Mouse (Mus musculus): ENCODE data around the gene Abo.
"Not testable (repeated sequence)": the region's sequence is repeated elsewhere in the genome, so short reads cannot be mapped to it uniquely, and the experiment has no call there.

Gene Abo

DNA sequence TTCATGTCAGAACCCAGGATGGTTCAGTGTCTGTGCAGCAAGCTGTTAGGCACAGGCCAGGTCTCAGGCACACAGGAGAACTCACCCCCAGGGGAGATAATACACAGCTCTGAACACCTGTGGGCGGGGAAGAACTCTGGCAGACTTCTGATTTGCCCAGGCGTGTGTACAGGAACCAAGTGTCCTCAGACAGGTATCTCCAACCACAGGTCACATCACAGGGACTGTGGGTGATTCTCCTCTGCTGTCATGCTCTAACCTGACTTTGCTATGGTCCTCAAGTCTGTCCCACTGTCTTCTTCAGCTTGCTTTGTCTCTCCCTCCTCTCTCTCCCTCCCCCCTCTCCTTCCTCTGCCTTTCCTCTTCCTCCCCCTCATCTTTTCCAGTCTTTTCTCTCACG lies at the start of gene Abo:
Gene Abo, minus strand, starts transcription at position 101 of the 400 bp plus-strand sequence.
- no peak for DNase-seq (ENCODE audit: low spot score)

DNA sequence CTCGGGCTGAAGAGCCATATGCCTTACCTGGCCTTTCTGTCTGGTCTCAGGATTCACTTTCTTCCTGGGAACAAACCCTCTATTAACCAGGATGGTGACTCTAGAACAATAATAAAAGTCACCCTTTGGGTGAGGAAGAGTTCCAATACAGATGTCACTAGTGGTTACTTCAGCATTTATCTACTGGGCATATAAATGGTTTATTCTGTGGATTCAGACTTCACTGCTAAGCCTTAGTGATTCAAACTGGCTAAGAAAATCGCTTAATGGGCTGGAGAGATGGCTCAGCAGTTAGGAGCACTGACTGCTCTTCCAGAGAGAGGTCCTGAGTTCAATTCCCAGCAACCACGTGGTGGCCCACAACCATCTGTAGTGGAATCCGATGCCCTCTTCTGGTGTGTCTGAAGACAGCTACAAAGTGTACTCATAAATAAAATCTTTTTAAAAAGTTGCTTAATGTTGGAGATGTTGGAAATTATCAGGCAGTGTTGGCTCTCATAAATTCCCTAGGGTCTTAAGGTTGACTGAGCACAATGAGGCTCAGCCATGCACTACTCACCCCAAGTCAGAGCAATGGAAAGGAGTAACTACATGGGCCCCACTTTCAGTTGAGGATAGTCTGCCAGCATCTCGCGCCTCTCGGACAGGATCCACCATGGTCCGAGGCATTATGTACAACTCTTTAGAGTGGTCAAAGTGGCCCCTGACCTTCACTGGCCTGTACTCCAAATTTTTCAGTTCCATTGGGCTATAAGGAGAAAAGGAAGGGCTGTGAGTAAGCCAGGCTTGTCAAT lies 49.6 kb upstream of the Abo start:
- DNase-seq (ENCODE audit: low spot score): no peak

DNA sequence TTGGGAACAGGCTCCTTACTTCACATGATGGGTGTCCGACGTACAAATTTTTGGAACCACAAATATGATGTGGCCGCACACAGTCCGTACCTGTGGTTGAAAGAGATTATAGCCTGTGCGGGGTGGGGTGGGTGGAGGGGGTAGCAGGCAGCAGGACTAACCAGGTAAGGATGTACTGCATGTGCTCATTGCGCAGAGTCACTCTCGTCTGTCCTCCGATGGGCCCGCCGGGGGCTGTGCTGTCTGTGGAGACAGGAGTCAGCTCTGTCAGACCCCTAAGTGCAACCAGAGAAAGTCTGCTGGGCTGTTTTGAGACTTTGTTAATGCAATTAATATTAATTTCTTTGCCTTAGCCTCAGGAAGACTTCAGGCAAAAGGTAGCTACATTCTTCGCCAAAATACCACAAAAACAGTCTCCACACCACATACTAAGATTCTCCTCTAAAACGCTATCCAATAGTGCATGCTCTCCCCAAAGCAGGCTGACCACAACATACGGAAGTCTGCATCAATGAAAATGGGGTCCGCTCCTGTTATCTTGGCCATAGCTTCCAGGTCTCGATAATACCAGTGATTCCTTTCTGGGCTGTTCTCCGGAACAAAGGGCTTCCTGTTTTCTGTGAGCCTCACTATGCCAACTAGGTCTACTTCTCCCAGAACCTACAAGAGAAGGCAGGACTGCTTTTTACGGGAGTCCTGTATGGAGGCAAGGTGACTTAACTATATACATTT lies 48.8 kb upstream of the Abo start:
- no peak for DNase-seq (ENCODE audit: low spot score)

DNA sequence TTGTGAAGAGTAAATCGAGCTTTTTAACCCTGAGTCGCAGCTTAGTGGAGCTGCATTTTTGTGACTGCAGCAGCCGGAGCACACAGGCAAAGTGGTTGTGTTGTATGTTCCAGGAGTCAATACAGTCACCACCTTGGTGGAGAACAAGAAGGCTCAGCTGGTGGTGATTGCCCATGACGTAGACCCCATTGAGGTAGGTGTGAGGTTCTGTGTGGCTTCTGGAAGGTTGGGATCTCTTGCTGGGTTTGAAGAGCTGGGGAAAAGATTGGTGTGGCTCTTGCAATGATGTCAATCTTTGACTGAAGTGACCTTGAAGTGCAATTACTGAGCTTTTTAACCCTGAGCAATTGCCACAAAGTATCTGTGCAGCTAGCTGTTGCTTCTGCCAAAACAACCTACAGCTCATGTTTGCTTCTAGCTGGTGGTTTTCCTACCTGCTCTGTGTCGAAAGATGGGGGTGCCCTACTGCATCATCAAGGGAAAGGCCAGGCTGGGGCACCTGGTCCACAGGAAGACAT lies 47.5 kb upstream of the Abo start:
- no peak for DNase-seq (ENCODE audit: low spot score)

DNA sequence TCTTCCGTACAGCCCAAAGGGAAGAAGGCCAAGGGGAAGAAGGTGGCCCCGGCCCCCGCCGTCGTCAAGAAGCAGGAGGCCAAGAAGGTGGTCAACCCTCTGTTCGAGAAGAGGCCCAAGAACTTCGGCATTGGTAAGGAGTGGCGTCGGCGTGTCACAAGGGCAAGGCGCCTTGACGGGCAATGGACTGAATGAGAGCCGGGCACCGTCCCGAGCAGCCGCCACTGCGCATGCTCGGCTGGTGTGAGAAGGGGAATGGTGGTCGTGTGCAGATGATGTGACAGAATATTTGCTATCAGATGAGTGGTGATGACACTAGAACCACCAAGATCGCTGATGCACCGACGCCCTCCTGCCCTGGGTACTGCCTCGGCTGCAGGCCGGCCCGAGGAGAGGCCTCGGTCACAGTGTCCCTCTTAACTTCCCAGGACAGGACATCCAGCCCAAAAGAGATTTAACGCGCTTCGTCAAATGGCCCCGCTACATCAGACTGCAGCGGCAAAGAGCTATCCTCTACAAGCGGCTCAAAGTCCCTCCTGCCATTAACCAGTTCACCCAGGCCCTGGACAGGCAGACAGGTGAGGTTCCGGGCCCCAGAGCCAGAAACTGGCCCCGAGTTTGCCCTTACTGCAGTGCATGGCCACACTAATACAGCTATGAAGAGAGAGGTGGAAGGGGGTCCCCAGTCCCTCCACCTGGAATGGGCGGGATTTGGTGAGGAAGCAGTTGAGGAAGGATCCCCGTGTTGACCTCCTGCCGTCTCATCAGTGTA lies 46.4 kb upstream of the Abo start:
- peak; percentile 59 for DNase-seq (ENCODE audit: low spot score)

DNA sequence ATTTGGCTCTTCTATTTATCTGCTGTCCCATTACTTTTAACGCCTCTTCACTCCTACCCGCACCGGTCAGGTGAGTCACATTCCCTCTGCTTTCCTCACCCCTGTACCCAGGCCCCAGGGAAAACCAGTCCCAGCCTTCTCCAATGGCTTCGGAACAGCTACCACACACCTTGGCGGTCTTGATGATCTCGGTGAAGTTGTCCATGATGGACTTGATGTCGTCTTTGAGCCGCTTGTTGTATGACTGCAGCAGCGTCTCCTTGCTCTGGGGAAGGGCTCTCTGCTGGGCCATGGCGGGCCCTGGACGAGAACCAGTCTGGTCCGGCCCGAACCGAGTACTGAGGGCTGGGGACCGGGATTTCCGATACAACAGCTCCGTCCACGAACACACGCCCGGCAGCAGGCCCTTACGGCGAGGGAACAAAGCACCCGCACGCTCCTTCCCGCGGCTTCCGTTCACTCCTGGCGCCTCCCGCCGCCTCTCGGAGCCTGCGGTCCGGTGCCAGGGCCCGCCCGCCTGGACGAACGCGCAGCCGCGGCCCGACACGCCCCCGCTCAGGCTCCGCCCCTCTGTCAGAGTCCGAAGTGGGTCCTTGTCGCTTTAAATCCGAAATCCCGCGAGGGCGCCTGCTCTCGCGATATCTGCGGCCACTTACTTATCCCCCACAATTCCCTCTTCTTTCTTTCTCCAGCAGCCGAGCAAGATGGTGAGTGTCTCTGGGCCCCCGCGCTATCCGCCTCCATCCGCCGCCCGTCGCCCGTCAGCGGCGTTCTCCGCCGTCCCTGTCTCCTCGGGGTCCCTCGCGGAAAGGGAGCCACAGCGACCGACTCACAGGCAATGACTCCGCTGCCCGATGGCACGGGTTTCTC lies 45.6 kb upstream of the Abo start, which contains the start of the genes Med22 and Rpl7a:
Gene Med22, minus strand, starts transcription at position 554 of the 870 bp plus-strand sequence.
Gene Rpl7a, plus strand, starts transcription at position 641 of the 870 bp plus-strand sequence.
- DNase-seq (ENCODE audit: low spot score): peak; percentile 98

DNA sequence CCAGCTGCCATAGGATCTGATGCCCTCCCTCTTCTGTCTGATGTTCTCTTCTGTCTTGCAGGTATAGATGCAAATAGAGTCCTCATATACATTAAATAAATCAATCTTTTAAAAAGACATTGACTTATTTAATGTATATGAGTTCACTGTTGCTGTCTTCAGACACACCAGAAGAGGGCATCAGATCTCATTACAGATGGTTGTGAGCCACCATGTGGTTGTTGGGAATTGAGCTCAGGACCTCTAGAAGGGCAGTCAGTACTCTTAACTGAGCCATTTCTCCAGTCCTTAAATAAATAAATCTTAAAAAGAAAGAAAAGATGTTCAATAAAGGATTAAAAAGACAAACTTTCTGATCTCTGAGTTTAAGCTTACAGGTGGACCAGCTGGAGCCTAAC lies 44.6 kb upstream of the Abo start:
- DNase-seq (ENCODE audit: low spot score): no peak

DNA sequence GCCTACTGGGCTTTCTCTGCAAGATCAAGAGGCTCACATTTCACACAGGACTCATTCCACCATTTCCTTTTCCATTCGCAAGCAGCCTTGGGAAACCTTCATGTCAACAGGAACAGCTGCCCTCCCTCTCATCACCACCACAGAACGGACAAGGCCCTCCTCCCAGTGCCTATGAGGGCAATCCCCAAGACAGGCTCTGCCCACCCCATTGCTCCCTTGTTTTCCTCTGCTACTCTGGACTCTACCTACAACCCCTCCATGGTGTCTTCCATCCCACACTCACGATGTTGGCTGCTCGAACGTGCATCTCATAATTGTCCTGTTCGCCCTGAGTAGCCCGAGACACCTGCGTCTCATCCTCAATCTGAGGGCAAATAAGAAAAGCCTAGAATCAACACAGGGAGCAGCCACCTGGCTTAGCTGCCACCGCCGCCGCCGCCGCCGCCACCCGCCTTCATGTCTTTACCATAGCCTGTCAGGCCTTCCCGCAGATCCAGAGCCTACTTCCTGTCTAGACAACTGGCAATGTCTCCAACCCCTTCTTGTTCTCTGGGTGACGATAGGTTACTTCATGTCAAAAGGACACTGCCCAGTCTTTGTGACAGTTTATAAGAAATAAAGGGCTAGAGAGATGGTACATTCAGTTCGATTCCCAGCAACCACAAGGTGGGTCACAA lies 44.1 kb upstream of the Abo start:
- no peak for DNase-seq (ENCODE audit: low spot score)

DNA sequence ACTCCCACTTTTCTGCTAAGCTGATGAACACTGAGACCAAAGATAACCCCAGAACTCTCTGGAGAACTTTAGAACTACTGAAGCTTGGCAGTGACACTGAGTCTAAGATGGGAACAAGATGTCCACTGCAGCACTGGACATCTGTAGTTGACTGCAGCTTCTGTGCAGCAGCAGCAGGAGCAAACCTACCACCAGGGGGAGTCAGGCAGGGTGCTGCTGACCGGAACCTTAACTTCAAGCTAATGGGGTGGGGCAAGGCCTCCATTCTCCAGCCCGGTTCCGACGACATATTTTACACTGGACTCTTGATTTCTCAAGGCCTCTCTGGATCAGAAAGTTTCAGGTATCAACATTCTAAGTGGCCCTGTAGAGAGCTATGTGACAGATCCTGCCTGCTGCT lies 42.3 kb upstream of the Abo start:
- DNase-seq (ENCODE audit: low spot score): peak; percentile 46

DNA sequence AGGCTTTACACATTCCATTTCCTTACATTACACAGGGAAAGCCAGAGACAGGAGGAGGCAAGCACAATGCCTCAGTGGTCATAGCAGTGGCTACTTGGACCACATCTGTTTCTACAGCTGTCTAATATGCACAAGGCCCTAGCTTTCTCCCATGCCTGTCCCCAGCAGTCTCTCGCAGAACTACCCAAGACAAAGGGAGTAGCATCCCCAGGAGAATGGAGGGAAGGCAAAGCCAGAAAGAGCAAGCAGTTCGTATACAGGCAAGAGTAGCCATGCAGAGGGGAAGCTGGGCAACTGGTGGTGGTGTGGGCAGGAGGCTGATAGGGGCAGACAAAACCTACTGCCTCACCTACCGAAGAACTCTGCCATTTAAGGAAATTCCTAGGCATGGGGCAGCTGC lies 41.7 kb upstream of the Abo start:
- DNase-seq (ENCODE audit: low spot score): no peak

DNA sequence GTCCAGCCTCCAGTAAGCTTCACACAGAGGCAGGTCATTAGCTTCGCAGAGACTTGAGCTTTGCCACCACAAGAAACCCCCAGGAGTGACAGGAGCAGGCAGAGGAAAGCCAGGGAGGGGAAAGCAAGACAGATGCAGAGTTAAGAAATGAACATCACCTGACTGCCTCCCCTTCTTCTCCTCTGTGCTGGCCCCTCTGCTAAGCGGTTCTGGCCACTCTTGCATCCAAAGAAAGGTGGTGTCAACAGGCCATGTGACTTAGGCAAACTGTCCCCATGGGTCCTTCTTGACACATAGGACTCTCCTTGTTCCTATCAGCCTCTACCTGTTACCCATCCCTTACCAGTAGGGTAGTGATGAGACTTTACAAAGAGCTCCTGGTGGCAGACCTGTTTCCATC lies 41.2 kb upstream of the Abo start:
- no peak for DNase-seq (ENCODE audit: low spot score)

DNA sequence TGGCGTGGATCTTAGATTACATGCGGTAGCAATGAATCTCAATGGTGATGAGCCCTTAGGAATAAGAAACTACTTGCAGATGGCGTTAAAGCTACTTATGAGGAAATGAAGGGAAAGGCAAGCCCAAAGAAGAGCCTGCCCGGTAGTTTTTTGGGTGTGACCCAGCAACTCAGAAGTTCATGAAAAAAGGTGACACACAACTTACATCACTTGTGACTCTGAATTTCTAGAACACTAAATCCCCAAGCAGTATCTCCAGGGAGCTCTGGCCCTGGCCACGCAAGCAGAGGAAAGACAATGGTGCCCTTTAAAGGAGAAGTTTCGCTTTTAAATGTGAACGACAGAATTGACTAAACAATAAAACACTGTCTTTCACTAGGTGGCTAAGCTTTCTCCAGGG lies 38.5 kb upstream of the Abo start:
- no peak for DNase-seq (ENCODE audit: low spot score)

DNA sequence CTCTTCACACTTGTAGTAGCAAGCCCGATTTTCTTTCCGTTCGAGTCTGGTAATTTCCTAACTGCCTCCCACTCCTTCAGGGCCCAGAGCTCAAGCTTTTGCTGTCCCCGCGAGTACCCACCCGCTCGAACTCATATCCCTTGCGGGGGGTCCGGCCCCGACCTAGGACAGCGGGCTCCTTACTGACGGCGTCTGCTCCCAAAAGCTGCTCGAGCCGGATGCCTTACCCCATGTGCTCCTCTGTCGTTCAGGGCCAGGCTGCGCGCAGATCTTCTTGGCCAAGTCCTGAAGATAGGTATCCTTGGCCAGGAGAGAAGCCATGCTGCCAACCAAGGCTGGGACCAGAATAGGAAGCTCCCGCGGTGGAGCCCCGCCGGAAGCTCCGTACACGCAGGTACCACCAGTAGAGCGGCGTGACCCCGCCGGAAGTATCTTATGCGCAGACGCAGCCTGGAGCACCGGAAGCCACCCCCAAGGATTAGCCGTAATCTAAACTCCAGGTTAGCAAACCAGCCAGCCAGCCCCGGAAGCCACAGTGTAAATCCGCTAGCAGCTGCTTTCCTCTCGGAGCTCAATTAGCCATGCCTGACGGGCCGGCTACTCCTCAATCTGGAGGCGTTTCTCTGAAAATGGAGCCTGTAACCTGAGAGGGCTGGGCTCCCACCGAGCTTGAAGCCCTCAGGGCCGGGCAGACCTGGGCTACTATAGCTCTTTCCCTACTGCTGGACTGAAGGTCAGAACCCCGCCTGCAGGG lies 37.9 kb upstream of the Abo start, which contains the start of gene Surf6:
Gene Surf6, minus strand, starts transcription at position 413 of the 754 bp plus-strand sequence.
- DNase-seq (ENCODE audit: low spot score): peak; percentile 94

DNA sequence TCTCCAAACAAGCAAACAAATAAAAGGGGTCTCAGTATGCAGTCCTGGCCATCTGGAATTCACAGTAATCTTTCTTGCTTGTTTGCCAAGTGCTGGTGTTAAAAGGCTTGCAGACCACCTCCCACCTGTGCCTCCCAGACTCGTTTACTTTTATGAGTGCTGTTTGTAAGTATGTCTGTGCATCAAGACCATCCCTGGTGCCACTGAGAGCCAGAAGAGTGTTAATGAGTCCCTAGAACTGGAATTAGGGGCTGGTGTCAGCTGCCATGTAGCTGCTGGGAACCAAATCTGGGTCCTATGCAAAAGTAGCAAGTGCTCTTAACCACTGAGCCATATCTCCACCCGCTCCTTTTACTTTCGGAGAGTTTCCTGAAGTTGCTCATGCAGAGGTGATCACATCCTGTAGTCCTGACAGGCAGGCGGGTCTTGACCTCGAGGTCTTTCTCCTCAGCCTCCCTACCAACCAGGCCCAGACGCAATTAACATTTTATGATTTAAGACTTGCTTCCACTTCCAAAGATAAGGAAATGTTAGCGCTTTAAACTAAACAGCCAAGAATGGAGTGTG lies 37.1 kb upstream of the Abo start:
- no peak for DNase-seq (ENCODE audit: low spot score)

DNA sequence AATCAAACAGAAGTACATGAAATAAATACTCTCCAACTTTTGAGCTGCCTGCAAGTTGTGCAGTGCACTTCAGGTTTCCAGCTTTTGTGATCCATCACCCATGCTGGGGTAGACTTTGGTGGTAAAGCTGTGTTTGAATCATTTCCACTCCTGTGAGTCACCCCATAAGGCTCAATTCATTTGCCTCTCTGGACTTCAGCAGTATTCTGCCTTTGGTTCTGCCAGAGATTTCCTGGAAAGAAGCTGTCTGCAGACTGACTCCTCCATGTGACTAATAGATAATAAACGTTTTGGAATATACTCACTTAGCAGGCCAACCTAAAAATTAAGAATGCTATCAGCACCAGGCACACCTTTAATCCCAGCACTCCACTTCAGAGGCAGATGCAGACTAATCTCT lies 36.0 kb upstream of the Abo start:
- DNase-seq (ENCODE audit: low spot score): no peak

DNA sequence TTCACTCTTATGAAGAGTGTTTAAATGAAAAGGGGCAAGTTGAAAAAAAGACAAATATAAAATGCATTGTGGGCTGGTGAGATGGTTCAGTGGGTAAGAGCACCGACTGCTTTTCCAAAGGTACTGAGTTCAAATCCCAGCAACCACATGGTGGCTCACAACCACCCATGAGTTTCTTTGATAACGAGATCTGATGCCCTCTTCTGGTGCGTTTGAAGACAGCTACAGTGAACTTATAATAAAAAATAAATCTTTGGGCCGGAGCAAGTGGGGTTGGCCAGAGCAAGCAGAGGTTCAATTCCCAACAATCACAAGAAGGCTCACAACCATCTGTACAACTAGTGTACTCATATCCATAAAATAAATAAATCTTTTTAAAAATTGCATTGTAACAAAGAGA lies 31.1 kb upstream of the Abo start:
- DNase-seq (ENCODE audit: low spot score): no peak

DNA sequence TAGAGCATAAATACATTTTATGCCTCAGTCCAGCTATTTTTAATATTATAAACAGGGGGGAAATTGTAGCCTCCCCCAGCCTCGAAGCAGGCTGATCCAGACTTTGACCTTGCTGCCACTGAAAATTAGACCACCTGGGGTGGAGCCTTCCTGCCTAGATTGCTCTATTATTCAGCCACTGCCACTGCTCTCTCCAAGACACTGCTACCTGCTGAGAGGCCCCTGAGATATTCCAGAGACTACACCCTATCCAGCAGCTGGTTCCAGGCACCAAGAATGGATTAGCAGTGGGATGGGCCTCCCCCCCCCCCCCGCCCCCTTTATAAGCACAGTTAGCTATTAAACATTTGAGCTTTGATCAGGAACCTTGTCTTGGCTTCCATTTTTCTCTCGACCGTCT lies 21.4 kb upstream of the Abo start:
- DNase-seq (ENCODE audit: low spot score): not testable (repeated sequence)

DNA sequence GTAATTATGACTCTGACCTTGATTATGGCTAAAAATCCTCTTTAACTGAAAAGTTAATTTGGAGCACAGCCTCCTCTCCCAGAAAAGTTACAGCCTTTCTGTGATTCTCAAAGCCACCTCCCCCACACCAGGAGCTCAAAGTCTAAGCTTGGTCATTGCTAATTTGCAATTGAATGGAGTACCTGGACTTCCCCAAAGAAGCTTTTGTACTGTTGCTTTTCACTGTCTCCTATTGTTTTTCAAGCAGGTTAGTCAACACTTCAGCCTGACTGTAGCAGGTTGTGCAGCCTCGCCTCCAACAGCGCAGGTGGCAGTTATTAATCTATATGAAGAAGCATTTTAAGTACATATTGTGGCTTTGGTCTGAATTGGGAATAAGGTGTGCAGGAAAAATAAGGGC lies 20.8 kb upstream of the Abo start:
- not testable (repeated sequence) for DNase-seq (ENCODE audit: low spot score)

DNA sequence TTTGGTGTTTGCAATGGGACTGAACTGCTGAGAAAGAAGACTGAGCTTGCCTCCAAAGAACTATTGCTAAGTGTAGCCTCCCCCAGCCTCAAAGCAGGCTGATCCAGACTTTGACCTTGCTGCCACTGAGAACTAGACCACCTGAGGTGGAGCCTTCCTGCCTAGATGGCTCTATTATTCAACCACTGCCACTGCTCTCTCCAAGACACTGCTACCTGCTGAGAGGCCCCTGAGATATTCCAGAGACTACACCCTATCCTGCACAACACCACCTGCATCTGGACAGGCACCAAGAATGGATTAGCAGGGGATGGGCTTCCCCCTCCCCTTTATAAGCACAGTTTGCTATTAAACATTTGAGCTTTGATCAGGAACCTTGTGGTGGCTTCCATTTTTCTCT lies 13.8 kb upstream of the Abo start:
- no peak for DNase-seq (ENCODE audit: low spot score)

DNA sequence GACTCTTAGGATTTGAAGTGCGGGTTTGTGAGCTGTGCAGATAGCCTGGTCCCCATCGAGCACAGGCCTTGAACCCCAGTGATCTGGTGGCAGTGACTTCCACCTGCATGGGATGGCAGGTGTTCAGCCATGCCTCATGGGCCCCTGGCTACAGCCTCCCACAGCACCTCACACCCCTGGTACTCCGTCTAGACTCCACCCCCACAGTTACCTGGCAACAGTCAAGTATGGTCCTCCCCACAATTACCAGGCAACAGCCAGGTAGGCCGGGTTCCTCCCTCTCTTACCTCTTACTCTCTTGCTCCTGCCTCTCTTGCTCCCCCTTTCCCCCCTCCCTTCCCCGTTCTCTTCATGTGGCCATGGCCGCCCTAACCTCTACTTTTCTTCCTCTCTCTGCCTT lies 5.9 kb upstream of the Abo start:
- DNase-seq (ENCODE audit: low spot score): no peak
